Mouse (Mus musculus) cortical plate, adult 2 months (tissue): Measurements from ENCODE around the gene Cdk5r2. TPM values are rescaled to one million over a fixed set of nuclear protein-coding genes. Genes with fewer than 3 reads are reported as not detected.

Experiments used
- H3K27ac ChIP-seq: fragments of 200-500 bp; 2 replicates; pipeline ENCODE4 v1.5.1; 2012; ENCODE audit warnings: low read length, control low read depth, inconsistent platforms; ENCODE audit not compliant: insufficient read depth
- H3K4me1 ChIP-seq: fragments of 200-500 bp; 2 replicates; pipeline ENCODE4 v1.6.1; 2011; ENCODE audit warnings: low read length; ENCODE audit not compliant: control insufficient read depth, insufficient read depth
- H3K4me3 ChIP-seq: fragments of 200-500 bp; 2 replicates; pipeline ENCODE4 v1.5.1; 2011; ENCODE audit warnings: mild to moderate bottlenecking, low read length, control low read depth; ENCODE audit not compliant: insufficient read depth
- CTCF ChIP-seq: fragments of 200-500 bp; IDR thresholded peaks from 2 replicates; pipeline ENCODE4 v1.5.1; 2011; ENCODE audit warnings: mild to moderate bottlenecking, control low read depth, low read length; ENCODE audit not compliant: insufficient read depth; ENCODE audit errors: extremely low read depth
- POLR2A ChIP-seq: fragments of 200-500 bp; IDR thresholded peaks from 2 replicates; pipeline ENCODE4 v1.6.1; 2011; ENCODE audit warnings: mild to moderate bottlenecking, low read length, control low read depth; ENCODE audit not compliant: insufficient read depth; ENCODE audit errors: extremely low read depth
- polyA plus RNA-seq: library from polyadenylated mRNA; depleted of rRNA; stranded (reverse); fragments of >200 nt; gene quantifications from 2 replicates; pipeline ENCODE4 v1.2.3, GENCODE M21; 2012

The Cdk5r2 gene
- polyA plus RNA-seq, 1 experiment: 313 TPM

- Histone ChIP-seq H3K4me3 (peak overlapping the region; percentile 97), H3K27ac (peak overlapping the region; percentile 17), H3K4me1 (peaks cover 8% of the 10 kb centered on the region)
- TF ChIP-seq CTCF (no peak), POLR2A (0 out of 2 replicates have a peak, but pooled peaks have one; percentile 20)
Measured at GRCm38 (mm10) chr1:74858805-74859204, 4.1 kb downstream of the Cdk5r2 start.

- peak overlapping the region; percentile 97; the same call in 1 of the 2 replicates for H3K4me3 ChIP-seq
- H3K27ac ChIP-seq: peak overlapping the region; percentile 17
- H3K4me1 ChIP-seq: peaks cover 6% of the 10 kb centered on the region
- peak; percentile 43; the same call in 1 of the 2 replicates for TF ChIP-seq POLR2A
- TF ChIP-seq CTCF: no peak
Measured at GRCm38 (mm10) chr1:74859223-74859984, 4.7 kb downstream of the Cdk5r2 start.

GRCm38 (mm10) chr1:74861783-74862182 is 7.0 kb downstream of the Cdk5r2 start:
- H3K4me3 ChIP-seq: no peak overlapping the region
- TF ChIP-seq CTCF (0 out of 2 replicates have a peak, but pooled peaks have one; percentile 15), POLR2A (no peak)
- H3K4me1 ChIP-seq: peaks cover 6% of the 10 kb centered on the region
- H3K27ac ChIP-seq: no peak overlapping the region

- Histone ChIP-seq H3K4me3 (no peak overlapping the region), H3K4me1 (no peaks in the 10 kb centered on the region), H3K27ac (no peak overlapping the region)
- TF ChIP-seq POLR2A (no peak), CTCF (no peak)
Measured at GRCm38 (mm10) chr1:74872218-74872617, 17.5 kb downstream of the Cdk5r2 start.

- Histone ChIP-seq H3K4me1 (no peaks in the 10 kb centered on the region), H3K4me3 (no peak overlapping the region), H3K27ac (no peak overlapping the region)
- TF ChIP-seq POLR2A: no peak
- TF ChIP-seq CTCF: no peak
Measured at GRCm38 (mm10) chr1:74877199-74877598, 22.5 kb downstream of the Cdk5r2 start.

GRCm38 (mm10) chr1:74880785-74881360 is 26.1 kb downstream of the Cdk5r2 start:
- Histone ChIP-seq H3K4me1 (no peaks in the 10 kb centered on the region), H3K4me3 (no peak overlapping the region), H3K27ac (no peak overlapping the region)
- TF ChIP-seq POLR2A: no peak
- peak; percentile 84 for TF ChIP-seq CTCF

GRCm38 (mm10) chr1:74882055-74882734 is 27.5 kb downstream of the Cdk5r2 start:
- no peaks in the 10 kb centered on the region for H3K4me1 ChIP-seq
- H3K27ac ChIP-seq: no peak overlapping the region
- TF ChIP-seq CTCF (no peak), POLR2A (no peak)
- peak overlapping the region; percentile 36; the same call in 1 of the 2 replicates for H3K4me3 ChIP-seq

- no peak overlapping the region; the same call in 1 of the 2 replicates for H3K4me3 ChIP-seq
- TF ChIP-seq POLR2A (no peak), CTCF (no peak)
- H3K4me1 ChIP-seq: no peaks in the 10 kb centered on the region
- H3K27ac ChIP-seq: no peak overlapping the region
Measured at GRCm38 (mm10) chr1:74882828-74883227, 28.1 kb downstream of the Cdk5r2 start.

GRCm38 (mm10) chr1:74883441-74883840 is 28.7 kb downstream of the Cdk5r2 start:
- Histone ChIP-seq H3K4me3 (no peak overlapping the region), H3K27ac (no peak overlapping the region), H3K4me1 (no peaks in the 10 kb centered on the region)
- TF ChIP-seq CTCF (no peak), POLR2A (no peak)
